Mouse (Mus musculus) liver, adult 2 months (tissue): ENCODE results near the gene Cacna1g. TPM values are rescaled to one million over a fixed set of nuclear protein-coding genes. Genes with fewer than 3 reads are reported as not detected.

ENCODE experiments used
- DNase-seq: peaks from one replicate; pipeline ENCODE4 v3.0.0-alpha.2; 2011; ENCODE audit warnings: low read depth, low spot score; ENCODE audit errors: extremely low read depth
- H3K27ac ChIP-seq: fragments of 200-500 bp; replicated peaks from 2 replicates; pipeline ENCODE4 v1.5.1; 2012; ENCODE audit warnings: low read depth, mild to moderate bottlenecking, control low read depth, inconsistent platforms, low read length; ENCODE audit not compliant: insufficient read depth
- H3K27me3 ChIP-seq: fragments of 200-500 bp; 2 replicates; pipeline ENCODE4 v1.6.1; 2012; ENCODE audit warnings: mild to moderate bottlenecking, moderate library complexity, low read length, inconsistent platforms; ENCODE audit not compliant: control insufficient read depth, insufficient read depth
- H3K36me3 ChIP-seq: fragments of 200-500 bp; 2 replicates; pipeline ENCODE4 v1.6.1; 2012; ENCODE audit warnings: low read length, inconsistent platforms; ENCODE audit not compliant: control insufficient read depth, insufficient read depth
- H3K4me1 ChIP-seq: fragments of 200-500 bp; 2 replicates; pipeline ENCODE4 v1.6.1; 2011; ENCODE audit warnings: low read length; ENCODE audit not compliant: control insufficient read depth, insufficient read depth
- H3K4me3 ChIP-seq: fragments of 200-500 bp; 2 replicates; pipeline ENCODE4 v1.5.1; 2011; ENCODE audit warnings: low read depth, mild to moderate bottlenecking, control low read depth, low read length, moderate library complexity; ENCODE audit not compliant: insufficient read depth
- H3K79me2 ChIP-seq: fragments of 200-500 bp; 2 replicates; pipeline ENCODE4 v1.6.1; 2012; ENCODE audit warnings: inconsistent platforms, mild to moderate bottlenecking, low read length, moderate library complexity; ENCODE audit not compliant: control insufficient read depth, insufficient read depth
- H3K9ac ChIP-seq: fragments of 200-500 bp; 2 replicates; pipeline ENCODE4 v1.6.1; 2012; ENCODE audit warnings: low read depth, mild to moderate bottlenecking, control low read depth, inconsistent platforms, low read length
- CTCF ChIP-seq: fragments of 200-500 bp; IDR thresholded peaks from 2 replicates; pipeline ENCODE4 v1.5.1; 2011; ENCODE audit warnings: low read depth, low read length, control low read depth
- POLR2A ChIP-seq: fragments of 200-500 bp; IDR thresholded peaks from 2 replicates; pipeline ENCODE4 v1.6.1; 2011; ENCODE audit warnings: low read length, control low read depth; ENCODE audit not compliant: insufficient read depth; ENCODE audit errors: extremely low read depth
- WGBS: fragments of 180-500 bp; shearing (Covaris S2); methylation state at CpG from one replicate; pipeline ENCODE4 v1.1.7; 2018; 5-methylcytosine and 5-hydroxymethylcytosine counted together
- polyA plus RNA-seq: library from polyadenylated mRNA; depleted of rRNA; stranded (reverse); fragments of >200 nt; gene quantifications from 2 replicates; pipeline ENCODE4 v1.2.3, GENCODE M21; 2012
- total RNA-seq: library from RNA; depleted of rRNA; stranded (reverse); fragments of >200 nt; gene quantifications from 2 replicates; pipeline ENCODE4 v1.2.3, GENCODE M21; 2014

Cacna1g gene
- total and polyA plus RNA-seq, 2 experiments, result under 0.01 to 0.26 TPM

DNA sequence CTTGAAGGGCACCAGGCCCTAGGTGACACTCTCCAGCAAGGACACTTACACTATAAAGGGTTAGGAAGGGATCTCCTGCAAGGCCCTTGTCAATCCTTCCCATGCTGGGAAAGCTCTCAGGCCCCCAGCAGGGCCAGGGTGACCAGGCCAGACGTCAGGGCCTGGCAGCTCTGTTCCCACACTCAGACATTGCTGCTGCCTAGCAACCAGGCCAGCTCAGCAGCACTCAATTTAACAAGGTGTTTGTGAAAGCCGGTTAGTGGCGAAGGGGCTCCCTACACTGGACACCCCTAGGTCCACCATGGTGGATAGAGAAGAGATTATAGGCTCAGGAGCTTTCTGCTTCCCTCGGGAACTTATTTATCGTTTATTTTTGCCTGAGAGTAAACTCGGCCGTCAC, 32.9 kb downstream of the Cacna1g start:
- DNase-seq, result no peak
- Histone ChIP-seq H3K36me3 (no peaks in the 10 kb centered on the region), H3K27ac (no peak overlapping the region), H3K9ac (no peak overlapping the region), H3K27me3 (no peaks in the 10 kb centered on the region; the same call in 1 of the 2 replicates), H3K79me2 (no peaks in the 10 kb centered on the region), H3K4me1 (no peaks in the 10 kb centered on the region), H3K4me3 (no peak overlapping the region)
- TF ChIP-seq CTCF, result no peak
- TF ChIP-seq POLR2A, result no peak
- 72% methylated on average over 7 of the region's 7 CpGs for WGBS

DNA sequence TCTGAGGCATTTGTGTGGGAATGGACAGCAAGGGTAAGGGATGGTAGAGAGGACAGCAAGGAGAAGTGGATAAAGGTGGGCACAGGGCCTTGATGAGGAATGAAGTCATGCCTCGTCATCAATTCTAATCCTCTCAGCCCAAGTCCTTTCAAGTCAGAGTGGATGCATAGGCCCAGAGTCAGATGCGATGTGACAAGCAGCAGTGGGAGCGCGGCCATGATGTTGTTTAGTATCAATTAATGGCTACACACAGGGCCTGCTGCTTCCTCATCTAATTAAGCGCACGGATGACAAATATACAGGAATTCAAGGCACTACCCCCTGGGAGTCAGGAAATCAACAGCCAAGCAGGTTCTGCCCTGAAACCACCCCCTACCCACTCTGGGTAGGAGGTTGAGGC, 33.6 kb downstream of the Cacna1g start:
- no peaks in the 10 kb centered on the region; the same call in 1 of the 2 replicates for H3K27me3 ChIP-seq
- 94% methylated on average over 6 of the region's 6 CpGs for WGBS
- H3K4me3 ChIP-seq, result no peak overlapping the region
- DNase-seq, result no peak
- H3K9ac ChIP-seq, result no peak overlapping the region
- TF ChIP-seq POLR2A (no peak), CTCF (no peak)
- H3K4me1 ChIP-seq, result no peaks in the 10 kb centered on the region
- H3K36me3 ChIP-seq, result no peaks in the 10 kb centered on the region
- no peak overlapping the region for H3K27ac ChIP-seq
- H3K79me2 ChIP-seq, result no peaks in the 10 kb centered on the region

DNA sequence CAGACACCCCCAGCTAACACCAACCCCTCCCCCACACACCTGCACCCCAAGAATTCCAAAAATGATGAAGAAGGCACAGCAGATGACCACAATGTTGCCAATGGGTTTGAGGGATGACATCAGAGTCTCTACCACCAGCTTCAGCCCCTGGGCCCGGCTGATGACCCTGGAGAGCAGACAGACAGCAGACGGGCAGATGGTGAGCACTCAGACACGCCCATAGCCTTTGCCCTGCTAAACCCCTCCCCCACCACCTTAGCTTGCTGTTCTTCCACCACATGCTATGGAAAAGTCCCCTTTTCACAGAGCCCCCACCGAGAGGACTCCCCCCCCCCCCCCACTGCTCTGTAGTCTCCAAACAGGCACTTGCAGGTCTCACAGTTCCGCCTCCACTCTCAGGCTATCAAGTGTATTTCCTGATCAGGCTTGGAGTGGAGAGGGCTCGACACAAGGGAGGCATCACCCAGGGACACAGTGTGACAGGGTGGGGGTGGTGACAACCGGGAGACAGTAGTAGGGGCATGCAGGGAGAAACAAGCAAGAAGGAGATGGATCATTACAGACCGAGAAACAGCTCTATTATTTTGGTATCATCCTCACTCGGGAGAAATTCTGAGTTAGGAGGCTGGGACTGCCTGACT, 44.9 kb downstream of the Cacna1g start:
- WGBS, result 51% methylated on average over 9 of the region's 9 CpGs
- Histone ChIP-seq H3K4me1 (no peaks in the 10 kb centered on the region), H3K36me3 (no peaks in the 10 kb centered on the region), H3K27me3 (no peaks in the 10 kb centered on the region), H3K9ac (no peak overlapping the region), H3K4me3 (no peak overlapping the region), H3K27ac (no peak overlapping the region), H3K79me2 (no peaks in the 10 kb centered on the region)
- TF ChIP-seq POLR2A (no peak), CTCF (no peak)
- no peak for DNase-seq

DNA sequence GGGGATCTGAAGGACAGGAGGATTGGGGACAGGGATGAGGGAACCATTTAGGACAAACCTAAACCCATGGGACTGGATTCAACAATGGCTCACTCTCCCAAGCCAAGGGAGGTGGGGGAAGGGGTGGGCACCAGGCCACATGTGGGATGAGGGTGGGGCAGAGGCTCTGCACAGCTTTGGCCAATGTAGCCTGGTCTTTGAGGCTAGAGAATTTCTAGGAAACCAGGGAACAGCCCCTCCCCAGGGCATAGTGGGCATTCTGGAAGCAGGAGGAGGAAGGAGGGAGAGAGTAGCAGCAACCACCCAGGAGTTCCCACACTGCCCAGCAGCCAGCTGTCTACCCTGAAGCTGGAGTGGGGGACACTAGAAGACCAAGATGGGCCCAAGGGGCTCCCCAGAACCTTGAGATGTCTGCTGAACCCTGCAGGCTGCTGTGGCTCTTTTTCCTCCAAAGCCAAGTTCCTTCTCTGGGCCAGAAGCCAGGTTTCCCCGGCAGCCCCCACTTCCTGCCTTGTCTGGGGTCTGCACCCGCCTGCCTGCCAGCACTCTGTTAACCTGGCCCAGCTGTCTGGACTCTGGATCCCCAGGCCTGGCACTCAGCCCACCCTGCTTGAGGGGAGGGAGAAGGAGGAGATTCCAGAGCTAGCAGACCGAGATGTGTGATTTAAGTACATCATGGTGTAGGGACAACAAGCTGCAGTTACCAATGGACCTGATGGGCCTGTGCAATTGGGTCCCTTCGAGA, 45.7 kb downstream of the Cacna1g start:
- Histone ChIP-seq H3K4me1 (no peaks in the 10 kb centered on the region), H3K36me3 (no peaks in the 10 kb centered on the region), H3K27ac (no peak overlapping the region), H3K79me2 (no peaks in the 10 kb centered on the region), H3K4me3 (no peak overlapping the region), H3K9ac (no peak overlapping the region), H3K27me3 (no peaks in the 10 kb centered on the region)
- DNase-seq, result peak; percentile 29
- WGBS, result 18% methylated on average over 4 of the region's 4 CpGs
- TF ChIP-seq POLR2A (no peak), CTCF (no peak)

DNA sequence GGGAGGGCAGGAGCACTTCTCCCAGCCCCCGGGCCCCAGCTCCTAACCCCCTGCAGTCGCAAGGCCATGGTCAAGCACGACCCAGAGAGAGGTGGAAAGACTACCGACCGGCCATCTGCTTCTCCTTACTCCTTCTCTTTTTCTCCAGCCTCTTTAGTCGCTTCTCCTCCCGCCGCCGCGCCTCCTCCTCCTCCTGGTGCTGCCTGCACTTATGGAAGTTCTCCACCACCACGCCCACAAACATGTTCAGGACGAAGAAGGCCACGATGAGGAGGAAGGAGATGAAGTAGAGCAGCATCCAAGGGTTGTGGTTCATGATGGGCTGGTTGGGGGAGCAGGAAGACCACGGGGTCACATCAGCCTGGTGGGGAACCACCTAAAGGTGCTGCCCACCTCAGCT, 48.3 kb downstream of the Cacna1g start:
- H3K27ac ChIP-seq, result no peak overlapping the region
- no peaks in the 10 kb centered on the region for H3K4me1 ChIP-seq
- H3K9ac ChIP-seq, result no peak overlapping the region
- no peaks in the 10 kb centered on the region for H3K27me3 ChIP-seq
- no peak overlapping the region for H3K4me3 ChIP-seq
- H3K79me2 ChIP-seq, result no peaks in the 10 kb centered on the region
- TF ChIP-seq CTCF (no peak), POLR2A (no peak)
- H3K36me3 ChIP-seq, result no peaks in the 10 kb centered on the region
- no peak for DNase-seq
- 72% methylated on average over 14 of the region's 14 CpGs for WGBS

DNA sequence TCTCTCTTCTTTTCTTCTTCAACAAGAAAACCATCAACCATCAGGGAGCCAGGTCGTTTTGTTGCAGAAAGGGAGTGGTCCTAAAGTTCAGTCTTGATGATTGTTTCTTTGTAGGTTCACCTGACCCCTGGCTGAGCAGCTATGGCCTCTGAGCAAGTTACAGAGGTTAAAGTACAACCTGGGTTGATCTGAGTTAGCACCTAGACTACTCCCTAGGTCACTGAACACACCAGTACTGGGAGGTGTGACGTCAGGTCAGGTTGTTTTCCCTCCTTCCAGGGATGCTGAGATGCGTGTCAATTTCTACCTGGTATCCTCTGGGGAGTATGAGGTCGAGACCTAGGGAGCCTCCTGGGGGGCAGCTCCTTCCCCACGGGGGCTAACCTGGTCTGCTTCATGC, 48.8 kb downstream of the Cacna1g start:
- DNase-seq, result peak; percentile 64
- Histone ChIP-seq H3K9ac (no peak overlapping the region), H3K4me1 (no peaks in the 10 kb centered on the region), H3K79me2 (no peaks in the 10 kb centered on the region), H3K27ac (no peak overlapping the region), H3K27me3 (no peaks in the 10 kb centered on the region), H3K4me3 (no peak overlapping the region), H3K36me3 (no peaks in the 10 kb centered on the region)
- WGBS, result 33% methylated on average over 5 of the region's 5 CpGs
- TF ChIP-seq POLR2A (no peak), CTCF (no peak)
